Mouse (Mus musculus): ENCODE measurements around the gene Ptma. TPM values are rescaled to one million over a fixed set of nuclear protein-coding genes. Genes with fewer than 3 reads are reported as not detected.
A peak's percentile ranks its signal among the peaks of the same experiment; 100 is the strongest.

Gene Ptma
- polyA plus RNA-seq, 1 experiment from 2014 or later: 789 TPM

DNA sequence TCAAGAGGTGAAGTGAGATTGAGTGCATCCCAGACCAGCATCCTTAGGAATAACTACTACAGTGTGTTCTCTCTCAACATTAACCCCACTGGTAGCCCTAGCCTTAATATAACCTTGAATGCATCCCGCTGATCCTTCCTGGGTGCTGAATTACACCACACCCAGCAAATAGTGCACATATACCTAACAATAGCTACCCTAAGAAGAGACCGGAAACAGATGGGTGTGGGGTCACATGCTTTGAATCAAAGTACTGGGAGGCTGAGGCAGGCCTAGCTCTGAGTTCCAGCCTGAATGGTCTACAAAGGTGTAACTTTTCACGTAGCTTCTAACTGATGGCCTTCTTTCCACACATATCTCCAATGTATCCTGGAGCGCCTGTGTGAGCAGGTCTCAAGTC lies 37.8 kb upstream of the Ptma start:
- WGBS: 100% methylated on average over 4 of the region's 4 CpGs
- no peaks in the 10 kb centered on the region for H3K27me3 ChIP-seq (ENCODE audit: control insufficient read depth, insufficient read depth, low read length)
- peak overlapping the region in 1 of 2 experiments; percentile 54; a peak in 1 of 4 replicates for H3K4me3 ChIP-seq (ENCODE audit: control insufficient read depth in 1 of 2, insufficient read depth in 1 of 2, low read depth in 1 of 2, low read length in 2 of 2)
- peak overlapping the region; percentile 91; the same call in 1 of the 2 replicates for H3K9ac ChIP-seq (ENCODE audit: low read length)
- peak overlapping the region; percentile 76 for H3K4me2 ChIP-seq (ENCODE audit: low read length)
- peak overlapping the region in 1 of 2 experiments; percentile 91; a peak in 1 of 4 replicates for H3K27ac ChIP-seq (replicated peaks in 1 of 2; ENCODE audit: control insufficient read depth in 1 of 2, insufficient read depth in 1 of 2, low read depth in 2 of 2, low read length in 2 of 2)
- H3K9me3 ChIP-seq (ENCODE audit: control insufficient read depth, low read length): no peaks in the 10 kb centered on the region
- no peak for ATAC-seq (ENCODE audit: insufficient number of reproducible peaks, insufficient read depth, low FRiP score, low read depth)
- no peaks in the 10 kb centered on the region for H3K36me3 ChIP-seq (ENCODE audit: control insufficient read depth, insufficient read depth, low read length)
- H3K4me1 ChIP-seq (ENCODE audit: control insufficient read depth in 2 of 2, insufficient read depth in 2 of 2, low read length in 2 of 2): peaks cover 17 to 28% of the 10 kb centered on the region in 2 experiments

DNA sequence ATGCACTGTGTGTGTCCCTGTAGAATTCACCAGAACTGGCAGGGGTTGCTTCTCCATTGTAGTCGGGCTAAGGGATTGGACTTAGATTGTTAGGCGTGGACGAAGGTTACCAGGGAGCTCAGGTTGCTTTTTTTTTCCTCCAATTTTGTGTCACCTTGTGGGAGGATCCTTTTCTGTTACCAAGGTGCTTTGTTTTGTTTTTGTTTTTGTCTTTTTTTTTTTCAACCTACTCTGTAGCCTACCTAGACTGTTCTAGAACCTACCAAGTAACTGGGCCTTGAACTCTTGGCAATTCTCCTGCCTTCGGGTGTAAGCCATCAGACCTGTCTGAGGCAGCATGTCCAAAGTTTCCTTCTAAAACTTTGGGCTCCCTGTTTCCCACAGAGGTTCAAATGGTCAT lies 36.6 kb upstream of the Ptma start:
- H3K27me3 ChIP-seq (ENCODE audit: control insufficient read depth, insufficient read depth, low read length): no peaks in the 10 kb centered on the region
- no peak overlapping the region for H3K9ac ChIP-seq (ENCODE audit: low read length)
- no peaks in the 10 kb centered on the region for H3K9me3 ChIP-seq (ENCODE audit: control insufficient read depth, low read length)
- peaks cover 17 to 28% of the 10 kb centered on the region in 2 experiments for H3K4me1 ChIP-seq (ENCODE audit: control insufficient read depth in 2 of 2, insufficient read depth in 2 of 2, low read length in 2 of 2)
- WGBS: 92% methylated on average over 4 of the region's 4 CpGs
- no peak for ATAC-seq (ENCODE audit: insufficient number of reproducible peaks, insufficient read depth, low FRiP score, low read depth)
- no peaks in the 10 kb centered on the region for H3K36me3 ChIP-seq (ENCODE audit: control insufficient read depth, insufficient read depth, low read length)
- H3K4me2 ChIP-seq (ENCODE audit: low read length): no peak overlapping the region
- no peak overlapping the region for H3K4me3 ChIP-seq (ENCODE audit: control insufficient read depth in 1 of 2, insufficient read depth in 1 of 2, low read depth in 1 of 2, low read length in 2 of 2)
- no peak overlapping the region for H3K27ac ChIP-seq (replicated peaks in 1 of 2; ENCODE audit: control insufficient read depth in 1 of 2, insufficient read depth in 1 of 2, low read depth in 2 of 2, low read length in 2 of 2)

DNA sequence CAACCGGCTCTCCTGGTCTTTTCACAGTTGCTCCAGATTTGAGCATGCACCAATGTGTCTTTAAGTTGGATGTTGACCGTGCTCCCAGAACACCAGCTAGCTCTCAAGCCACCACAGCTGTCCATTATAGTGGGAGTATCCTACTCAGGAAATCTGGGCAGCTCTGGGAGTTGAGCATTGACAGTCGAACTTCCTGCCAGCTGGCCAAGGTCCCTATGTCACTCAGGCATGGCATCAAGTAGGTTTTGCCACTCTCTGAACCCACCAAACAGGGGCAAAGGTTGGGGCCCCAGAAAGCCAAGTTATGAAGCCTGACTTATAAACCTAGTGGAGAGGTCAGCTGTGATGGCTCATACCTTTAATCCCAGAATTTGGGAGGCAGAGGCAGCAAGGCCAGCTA lies 35.8 kb upstream of the Ptma start:
- no peak for ATAC-seq (ENCODE audit: insufficient number of reproducible peaks, insufficient read depth, low FRiP score, low read depth)
- H3K9me3 ChIP-seq (ENCODE audit: control insufficient read depth, low read length): no peaks in the 10 kb centered on the region
- H3K4me1 ChIP-seq (ENCODE audit: control insufficient read depth in 2 of 2, insufficient read depth in 2 of 2, low read length in 2 of 2): peaks cover 17 to 28% of the 10 kb centered on the region in 2 experiments
- peak overlapping the region in 1 of 2 experiments; percentile 44; a peak in 1 of 4 replicates for H3K27ac ChIP-seq (replicated peaks in 1 of 2; ENCODE audit: control insufficient read depth in 1 of 2, insufficient read depth in 1 of 2, low read depth in 2 of 2, low read length in 2 of 2)
- no peak overlapping the region for H3K4me2 ChIP-seq (ENCODE audit: low read length)
- 77% methylated on average over 3 of the region's 3 CpGs for WGBS
- H3K4me3 ChIP-seq (ENCODE audit: control insufficient read depth in 1 of 2, insufficient read depth in 1 of 2, low read depth in 1 of 2, low read length in 2 of 2): no peak overlapping the region
- H3K9ac ChIP-seq (ENCODE audit: low read length): no peak overlapping the region
- no peaks in the 10 kb centered on the region for H3K27me3 ChIP-seq (ENCODE audit: control insufficient read depth, insufficient read depth, low read length)
- H3K36me3 ChIP-seq (ENCODE audit: control insufficient read depth, insufficient read depth, low read length): no peaks in the 10 kb centered on the region

- H3K27me3 ChIP-seq (ENCODE audit: control insufficient read depth, insufficient read depth, low read length): no peaks in the 10 kb centered on the region
- no peak overlapping the region for H3K4me2 ChIP-seq (ENCODE audit: low read length)
- no peak overlapping the region for H3K4me3 ChIP-seq (ENCODE audit: control insufficient read depth in 1 of 2, insufficient read depth in 1 of 2, low read depth in 1 of 2, low read length in 2 of 2)
- no peaks in the 10 kb centered on the region for H3K9me3 ChIP-seq (ENCODE audit: control insufficient read depth, low read length)
- H3K9ac ChIP-seq (ENCODE audit: low read length): peak overlapping the region; percentile 45; the same call in 1 of the 2 replicates
- 73% methylated on average over 7 of the region's 7 CpGs for WGBS
- no peaks in the 10 kb centered on the region for H3K36me3 ChIP-seq (ENCODE audit: control insufficient read depth, insufficient read depth, low read length)
- no peak for ATAC-seq (ENCODE audit: insufficient number of reproducible peaks, insufficient read depth, low FRiP score, low read depth)
- peaks cover 17 to 28% of the 10 kb centered on the region in 2 experiments for H3K4me1 ChIP-seq (ENCODE audit: control insufficient read depth in 2 of 2, insufficient read depth in 2 of 2, low read length in 2 of 2)
- H3K27ac ChIP-seq (replicated peaks in 1 of 2; ENCODE audit: control insufficient read depth in 1 of 2, insufficient read depth in 1 of 2, low read depth in 2 of 2, low read length in 2 of 2): peak overlapping the region; percentile 30 to 79
Measured at GRCm38 (mm10) chr1:86491533-86492094, 34.9 kb upstream of the Ptma start.

DNA sequence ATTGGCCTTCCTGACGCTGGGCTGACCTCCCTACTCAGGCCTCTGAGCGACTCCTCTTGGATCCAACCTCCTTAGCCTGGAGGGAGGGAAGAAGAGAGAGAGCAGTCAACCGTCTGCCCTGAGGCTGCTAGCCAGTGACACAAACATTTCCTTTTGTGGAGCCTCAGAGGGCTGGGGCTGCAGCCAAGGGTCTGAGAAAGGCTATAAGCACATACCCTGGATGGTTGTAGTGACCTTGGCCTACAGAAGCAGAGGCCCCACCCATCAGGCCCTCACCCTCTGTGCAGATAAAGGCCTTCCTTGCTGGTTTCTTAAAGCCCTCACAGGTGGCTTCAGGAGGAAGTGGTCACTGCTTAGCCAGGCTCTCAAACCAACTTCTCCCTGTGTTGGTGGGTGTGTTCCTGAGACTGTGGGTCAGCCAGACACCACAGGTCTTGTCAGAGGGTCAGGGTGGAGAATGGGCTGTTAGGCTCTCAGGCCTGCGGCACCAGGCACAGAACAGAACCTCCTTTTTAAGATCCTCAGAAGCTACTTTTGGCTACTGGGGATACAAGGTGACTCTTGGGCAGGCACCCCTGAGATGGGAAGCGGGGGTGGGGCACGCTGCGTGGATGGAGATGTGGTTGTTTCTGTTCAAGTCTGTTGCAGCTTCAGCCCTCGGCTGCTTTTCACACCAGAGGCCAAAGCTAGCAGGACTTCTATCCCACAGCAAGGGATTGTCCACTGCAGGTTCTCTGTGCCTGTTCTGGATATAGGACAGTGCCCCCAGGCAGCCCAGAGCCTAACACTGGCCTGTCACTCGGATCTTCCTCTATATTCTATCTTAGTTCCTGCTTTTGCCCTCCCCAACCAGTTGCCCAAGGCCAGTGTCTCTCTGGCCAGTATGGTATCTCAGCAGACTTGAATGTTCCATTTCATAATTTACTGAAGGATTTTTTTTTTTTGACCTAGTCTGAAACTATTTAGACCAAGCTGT lies 34.1 kb upstream of the Ptma start:
- Histone ChIP-seq H3K36me3 (ENCODE audit: control insufficient read depth, insufficient read depth, low read length) (no peaks in the 10 kb centered on the region), H3K27ac (replicated peaks in 1 of 2; ENCODE audit: control insufficient read depth in 1 of 2, insufficient read depth in 1 of 2, low read depth in 2 of 2, low read length in 2 of 2) (peak overlapping the region; percentile 8 to 79), H3K9me3 (ENCODE audit: control insufficient read depth, low read length) (no peaks in the 10 kb centered on the region), H3K9ac (ENCODE audit: low read length) (peak overlapping the region; percentile 45; the same call in 1 of the 2 replicates), H3K4me3 (ENCODE audit: control insufficient read depth in 1 of 2, insufficient read depth in 1 of 2, low read depth in 1 of 2, low read length in 2 of 2) (no peak overlapping the region), H3K4me1 (ENCODE audit: control insufficient read depth in 2 of 2, insufficient read depth in 2 of 2, low read length in 2 of 2) (peaks cover 21 to 31% of the 10 kb centered on the region in 2 experiments), H3K27me3 (ENCODE audit: control insufficient read depth, insufficient read depth, low read length) (no peaks in the 10 kb centered on the region), H3K4me2 (ENCODE audit: low read length) (no peak overlapping the region)
- ATAC-seq (ENCODE audit: insufficient number of reproducible peaks, insufficient read depth, low FRiP score, low read depth): no peak
- 67% methylated on average over 9 of the region's 9 CpGs for WGBS

DNA sequence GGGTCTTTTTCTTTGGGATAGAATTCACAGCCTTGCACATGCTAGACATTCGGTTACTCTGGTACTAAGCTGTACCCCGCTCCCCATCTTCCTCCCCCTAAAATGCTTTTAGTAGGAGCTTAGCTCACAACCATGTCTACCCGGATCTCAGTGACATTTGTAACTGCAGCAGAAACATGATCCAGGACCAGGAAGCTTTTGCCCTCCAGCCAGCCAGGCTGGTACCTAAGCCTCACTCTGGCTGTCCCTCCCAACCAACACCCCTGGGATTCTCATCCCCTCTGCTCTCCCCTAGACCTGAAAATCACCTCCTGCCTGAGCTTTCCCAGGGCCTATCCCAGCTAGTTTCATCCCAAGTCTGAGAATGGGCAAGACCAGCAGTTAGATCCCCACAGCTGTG lies 32.7 kb upstream of the Ptma start:
- Histone ChIP-seq H3K4me1 (ENCODE audit: control insufficient read depth in 2 of 2, insufficient read depth in 2 of 2, low read length in 2 of 2) (peaks cover 27 to 39% of the 10 kb centered on the region in 2 experiments), H3K27ac (replicated peaks in 1 of 2; ENCODE audit: control insufficient read depth in 1 of 2, insufficient read depth in 1 of 2, low read depth in 2 of 2, low read length in 2 of 2) (no peak overlapping the region), H3K9me3 (ENCODE audit: control insufficient read depth, low read length) (no peaks in the 10 kb centered on the region), H3K27me3 (ENCODE audit: control insufficient read depth, insufficient read depth, low read length) (no peaks in the 10 kb centered on the region), H3K4me3 (ENCODE audit: control insufficient read depth in 1 of 2, insufficient read depth in 1 of 2, low read depth in 1 of 2, low read length in 2 of 2) (no peak overlapping the region), H3K9ac (ENCODE audit: low read length) (no peak overlapping the region), H3K4me2 (ENCODE audit: low read length) (no peak overlapping the region), H3K36me3 (ENCODE audit: control insufficient read depth, insufficient read depth, low read length) (no peaks in the 10 kb centered on the region)
- ATAC-seq (ENCODE audit: insufficient number of reproducible peaks, insufficient read depth, low FRiP score, low read depth): no peak
- WGBS: 82% methylated on average over 3 of the region's 3 CpGs

DNA sequence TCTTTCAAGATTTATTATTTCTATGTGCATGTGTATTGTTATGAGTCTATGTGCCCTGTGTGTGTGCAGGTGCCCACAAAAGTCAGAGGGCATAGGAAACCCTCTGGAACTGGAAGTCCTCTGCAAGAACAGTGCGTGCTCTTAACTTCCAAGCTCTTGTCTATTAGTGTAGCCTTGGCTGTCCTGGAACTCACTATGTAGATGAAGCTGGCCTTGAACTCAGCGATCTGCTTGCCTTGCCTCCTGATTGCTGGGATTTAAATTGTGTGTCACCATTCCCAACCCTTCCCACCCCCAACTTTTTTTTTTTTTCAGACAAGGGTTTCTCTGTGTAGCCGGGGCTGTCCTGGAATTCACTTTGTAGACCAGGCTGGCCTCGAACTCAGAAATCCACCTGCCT lies 30.2 kb upstream of the Ptma start:
- Histone ChIP-seq H3K36me3 (ENCODE audit: control insufficient read depth, insufficient read depth, low read length) (no peaks in the 10 kb centered on the region), H3K4me1 (ENCODE audit: control insufficient read depth in 2 of 2, insufficient read depth in 2 of 2, low read length in 2 of 2) (peaks cover 32 to 41% of the 10 kb centered on the region in 2 experiments), H3K9me3 (ENCODE audit: control insufficient read depth, low read length) (no peaks in the 10 kb centered on the region), H3K27ac (replicated peaks in 1 of 2; ENCODE audit: control insufficient read depth in 1 of 2, insufficient read depth in 1 of 2, low read depth in 2 of 2, low read length in 2 of 2) (no peak overlapping the region), H3K27me3 (ENCODE audit: control insufficient read depth, insufficient read depth, low read length) (no peaks in the 10 kb centered on the region), H3K4me3 (ENCODE audit: control insufficient read depth in 1 of 2, insufficient read depth in 1 of 2, low read depth in 1 of 2, low read length in 2 of 2) (no peak overlapping the region), H3K4me2 (ENCODE audit: low read length) (no peak overlapping the region), H3K9ac (ENCODE audit: low read length) (no peak overlapping the region)
- 94% methylated on average over 4 of the region's 4 CpGs for WGBS
- no peak for ATAC-seq (ENCODE audit: insufficient number of reproducible peaks, insufficient read depth, low FRiP score, low read depth)
